Mouse (Mus musculus): ENCODE measurements around the gene Itgb2l. TPM values are rescaled to one million over a fixed set of nuclear protein-coding genes. Genes with fewer than 3 reads are reported as not detected.

Itgb2l gene
- polyA plus RNA-seq, 1 experiment = 0.08 TPM

GRCm38 (mm10) chr16:96384741-96385140, 58.7 kb downstream of the Itgb2l start:
- no peak for DNase-seq (ENCODE audit: low read depth)
- TF ChIP-seq POLR2A (IDR thresholded peaks at IDR 0.05; ENCODE audit: borderline replicate concordance, extremely low read depth, insufficient read depth, insufficient read length, poor library complexity, severe bottlenecking) (no peak), CTCF (IDR thresholded peaks at IDR 0.05; ENCODE audit: borderline replicate concordance, extremely low read depth, insufficient read depth, insufficient read length) (no peak)

GRCm38 (mm10) chr16:96382496-96383181, 60.8 kb downstream of the Itgb2l start:
- DNase-seq (ENCODE audit: low read depth) = no peak
- TF ChIP-seq POLR2A (IDR thresholded peaks at IDR 0.05; ENCODE audit: borderline replicate concordance, extremely low read depth, insufficient read depth, insufficient read length, poor library complexity, severe bottlenecking) (no peak), CTCF (IDR thresholded peaks at IDR 0.05; ENCODE audit: borderline replicate concordance, extremely low read depth, insufficient read depth, insufficient read length) (no peak)

DNA sequence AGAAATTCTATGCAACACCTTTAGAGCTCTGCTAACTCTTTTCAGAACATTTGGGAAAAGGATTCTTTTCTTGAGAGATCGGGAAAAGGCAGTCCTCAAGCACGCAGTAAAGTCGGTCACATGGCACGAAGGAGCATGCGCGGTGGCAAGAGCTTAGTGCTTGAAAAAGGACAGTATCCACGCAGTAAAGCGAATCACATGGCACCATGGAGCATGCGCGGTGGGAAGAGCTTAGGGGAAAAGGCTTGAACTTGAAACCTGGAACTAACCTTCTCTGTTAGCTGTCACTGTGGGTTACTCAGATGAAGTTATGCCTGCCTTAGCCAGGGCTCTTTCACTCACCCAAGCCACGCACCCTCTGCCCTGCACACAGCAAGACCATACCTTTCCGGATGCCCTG, 62.0 kb downstream of the Itgb2l start:
- no peak for DNase-seq (ENCODE audit: low read depth)
- TF ChIP-seq POLR2A (IDR thresholded peaks at IDR 0.05; ENCODE audit: borderline replicate concordance, extremely low read depth, insufficient read depth, insufficient read length, poor library complexity, severe bottlenecking) = no peak
- TF ChIP-seq CTCF (IDR thresholded peaks at IDR 0.05; ENCODE audit: borderline replicate concordance, extremely low read depth, insufficient read depth, insufficient read length) = no peak

- DNase-seq (ENCODE audit: low read depth) = no peak
- no peak for TF ChIP-seq POLR2A (IDR thresholded peaks at IDR 0.05; ENCODE audit: borderline replicate concordance, extremely low read depth, insufficient read depth, insufficient read length, poor library complexity, severe bottlenecking)
- no peak for TF ChIP-seq CTCF (IDR thresholded peaks at IDR 0.05; ENCODE audit: borderline replicate concordance, extremely low read depth, insufficient read depth, insufficient read length)
Measured at GRCm38 (mm10) chr16:96378111-96378510, 65.3 kb downstream of the Itgb2l start.

DNA sequence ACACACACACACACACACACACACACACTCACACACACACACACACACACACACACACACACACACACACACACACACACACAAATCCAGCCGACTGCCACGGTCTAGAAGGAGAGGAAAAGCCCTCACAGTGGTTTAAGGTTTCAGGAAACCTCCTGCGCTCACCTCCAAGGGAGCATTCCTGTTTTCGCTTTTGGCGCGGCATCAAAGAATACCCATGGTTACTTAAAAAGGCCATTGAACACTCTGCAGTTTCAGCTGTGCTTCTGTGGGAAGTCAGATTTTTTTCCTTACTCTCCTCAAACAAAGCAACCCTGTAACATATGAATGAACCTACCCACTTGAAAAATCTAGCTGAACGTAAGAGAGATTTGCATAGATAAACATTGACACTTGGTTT, 67.1 kb downstream of the Itgb2l start:
- TF ChIP-seq CTCF (IDR thresholded peaks at IDR 0.05; ENCODE audit: borderline replicate concordance, extremely low read depth, insufficient read depth, insufficient read length) (no peak), POLR2A (IDR thresholded peaks at IDR 0.05; ENCODE audit: borderline replicate concordance, extremely low read depth, insufficient read depth, insufficient read length, poor library complexity, severe bottlenecking) (no peak)
- peak; percentile 83 for DNase-seq (ENCODE audit: low read depth)

DNA sequence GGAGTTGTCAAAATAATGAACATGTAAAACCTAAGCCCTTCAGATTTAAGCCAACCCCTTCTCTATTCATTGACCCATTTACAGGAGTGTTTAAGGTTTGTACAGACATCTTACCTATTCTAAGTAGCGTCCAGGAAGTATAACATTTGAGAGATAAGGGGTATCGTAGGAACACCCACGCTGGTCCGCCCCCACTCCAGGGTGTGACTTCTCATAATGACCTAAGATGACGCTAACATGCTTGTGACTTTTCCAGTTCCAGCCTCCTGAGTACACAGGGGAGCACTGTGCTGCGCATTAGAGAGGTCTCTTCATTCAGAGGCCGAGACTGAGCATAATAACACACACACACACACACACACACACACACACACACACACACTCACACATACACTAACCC, 67.9 kb downstream of the Itgb2l start:
- no peak for DNase-seq (ENCODE audit: low read depth)
- TF ChIP-seq POLR2A (IDR thresholded peaks at IDR 0.05; ENCODE audit: borderline replicate concordance, extremely low read depth, insufficient read depth, insufficient read length, poor library complexity, severe bottlenecking) = no peak
- no peak for TF ChIP-seq CTCF (IDR thresholded peaks at IDR 0.05; ENCODE audit: borderline replicate concordance, extremely low read depth, insufficient read depth, insufficient read length)

- no peak for DNase-seq (ENCODE audit: low read depth)
- TF ChIP-seq CTCF (IDR thresholded peaks at IDR 0.05; ENCODE audit: borderline replicate concordance, extremely low read depth, insufficient read depth, insufficient read length) (no peak), POLR2A (IDR thresholded peaks at IDR 0.05; ENCODE audit: borderline replicate concordance, extremely low read depth, insufficient read depth, insufficient read length, poor library complexity, severe bottlenecking) (no peak)
Measured at GRCm38 (mm10) chr16:96372752-96373118, 70.7 kb downstream of the Itgb2l start.

Other genes starting within 250 kb of the Itgb2l start
- gene Sh3bgr, start 243.2 kb downstream of the Itgb2l start, polyA plus RNA-seq (2012; rRNA removed) = 1.0 and 2.9 TPM in 2 replicates
- 1.4 and 2.8 TPM in 2 replicates for gene B3galt5, start 207.8 kb downstream of the Itgb2l start, polyA plus RNA-seq (2012; rRNA removed)
- gene Pcp4, start 24.0 kb upstream of the Itgb2l start, polyA plus RNA-seq (2012; rRNA removed) = 76.6 and 125 TPM in 2 replicates